Mouse (Mus musculus) small intestine, adult 2 months (tissue): ENCODE results near the gene Sv2c.

Source experiments
- CTCF ChIP-seq: fragments of 200-500 bp; IDR thresholded peaks from 2 replicates; pipeline ENCODE4 v1.5.1; 2012; ENCODE audit warnings: low read depth, mild to moderate bottlenecking, control low read depth, inconsistent platforms, low read length, moderate library complexity, mixed read lengths; ENCODE audit not compliant: insufficient replicate concordance, insufficient read length; ENCODE audit errors: extremely low read depth
- POLR2A ChIP-seq: fragments of 200-500 bp; IDR thresholded peaks from 2 replicates; pipeline ENCODE4 v1.6.1; 2012; ENCODE audit warnings: low read depth, mild to moderate bottlenecking, control low read depth, inconsistent platforms, low read length, moderate library complexity

DNA sequence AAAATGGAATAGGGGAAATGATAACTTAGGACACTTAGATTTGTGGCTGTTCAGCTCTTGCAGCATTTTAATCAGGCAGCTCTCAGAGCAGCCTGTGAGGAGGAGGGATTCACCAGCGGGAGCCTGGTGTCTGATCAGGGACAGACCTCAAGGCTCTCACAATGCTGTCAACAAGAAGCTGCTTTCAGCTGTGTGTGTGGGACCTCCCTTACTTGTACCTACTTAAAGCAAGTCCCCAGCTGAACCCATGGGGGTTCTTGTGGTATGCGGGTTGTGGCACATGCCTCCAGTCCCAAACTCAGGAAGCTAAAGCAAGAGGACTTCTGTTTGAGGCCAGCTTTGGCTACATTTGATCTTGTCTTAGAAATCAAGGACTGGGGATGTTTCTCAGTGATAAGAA lies 189.8 kb downstream of the Sv2c start:
- no peak for TF ChIP-seq CTCF
- TF ChIP-seq POLR2A = no peak
